Mouse (Mus musculus) liver, adult 2 months (tissue): ENCODE data around the gene Nr3c2. TPM values are rescaled to one million over a fixed set of nuclear protein-coding genes. Genes with fewer than 3 reads are reported as not detected.

Experiments used
- DNase-seq: peaks from one replicate; pipeline ENCODE4 v3.0.0-alpha.2; 2011; ENCODE audit warnings: low read depth, low spot score; ENCODE audit errors: extremely low read depth
- H3K27ac ChIP-seq: fragments of 200-500 bp; replicated peaks from 2 replicates; pipeline ENCODE4 v1.5.1; 2012; ENCODE audit warnings: low read depth, mild to moderate bottlenecking, control low read depth, inconsistent platforms, low read length; ENCODE audit not compliant: insufficient read depth
- H3K27me3 ChIP-seq: fragments of 200-500 bp; 2 replicates; pipeline ENCODE4 v1.6.1; 2012; ENCODE audit warnings: mild to moderate bottlenecking, moderate library complexity, low read length, inconsistent platforms; ENCODE audit not compliant: control insufficient read depth, insufficient read depth
- H3K36me3 ChIP-seq: fragments of 200-500 bp; 2 replicates; pipeline ENCODE4 v1.6.1; 2012; ENCODE audit warnings: low read length, inconsistent platforms; ENCODE audit not compliant: control insufficient read depth, insufficient read depth
- H3K4me1 ChIP-seq: fragments of 200-500 bp; 2 replicates; pipeline ENCODE4 v1.6.1; 2011; ENCODE audit warnings: low read length; ENCODE audit not compliant: control insufficient read depth, insufficient read depth
- H3K4me3 ChIP-seq: fragments of 200-500 bp; 2 replicates; pipeline ENCODE4 v1.5.1; 2011; ENCODE audit warnings: low read depth, mild to moderate bottlenecking, control low read depth, low read length, moderate library complexity; ENCODE audit not compliant: insufficient read depth
- H3K79me2 ChIP-seq: fragments of 200-500 bp; 2 replicates; pipeline ENCODE4 v1.6.1; 2012; ENCODE audit warnings: inconsistent platforms, mild to moderate bottlenecking, low read length, moderate library complexity; ENCODE audit not compliant: control insufficient read depth, insufficient read depth
- H3K9ac ChIP-seq: fragments of 200-500 bp; 2 replicates; pipeline ENCODE4 v1.6.1; 2012; ENCODE audit warnings: low read depth, mild to moderate bottlenecking, control low read depth, inconsistent platforms, low read length
- CTCF ChIP-seq: fragments of 200-500 bp; IDR thresholded peaks from 2 replicates; pipeline ENCODE4 v1.5.1; 2011; ENCODE audit warnings: low read depth, low read length, control low read depth
- POLR2A ChIP-seq: fragments of 200-500 bp; IDR thresholded peaks from 2 replicates; pipeline ENCODE4 v1.6.1; 2011; ENCODE audit warnings: low read length, control low read depth; ENCODE audit not compliant: insufficient read depth; ENCODE audit errors: extremely low read depth
- WGBS: fragments of 180-500 bp; shearing (Covaris S2); methylation state at CpG from one replicate; pipeline ENCODE4 v1.1.7; 2018; 5-methylcytosine and 5-hydroxymethylcytosine counted together
- polyA plus RNA-seq: library from polyadenylated mRNA; depleted of rRNA; stranded (reverse); fragments of >200 nt; gene quantifications from 2 replicates; pipeline ENCODE4 v1.2.3, GENCODE M21; 2012
- total RNA-seq: library from RNA; depleted of rRNA; stranded (reverse); fragments of >200 nt; gene quantifications from 2 replicates; pipeline ENCODE4 v1.2.3, GENCODE M21; 2014

Gene Nr3c2
- total and polyA plus RNA-seq, 2 experiments: 4.7 to 14.8 TPM

DNA sequence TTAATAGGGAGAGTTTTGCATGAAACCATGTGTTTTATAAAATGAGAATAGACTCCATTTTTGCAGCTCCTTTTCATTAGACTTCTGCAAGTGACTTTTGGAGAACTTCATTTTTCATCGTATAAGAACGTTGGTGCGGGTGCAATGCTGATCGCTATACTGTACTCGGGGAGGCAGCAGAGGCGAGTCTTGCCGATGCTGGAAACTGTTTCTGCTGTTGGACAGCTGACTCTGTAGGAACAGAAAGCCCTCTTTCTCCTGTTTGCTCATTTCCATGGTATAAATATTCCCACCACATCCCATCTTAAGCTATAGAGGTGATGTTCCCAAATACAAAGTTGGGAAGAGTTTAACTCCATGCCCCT lies 135.2 kb downstream of the Nr3c2 start:
- H3K27ac ChIP-seq: no peak overlapping the region
- H3K4me3 ChIP-seq: no peak overlapping the region
- peaks cover 2% of the 10 kb centered on the region; the same call in 1 of the 2 replicates for H3K4me1 ChIP-seq
- WGBS: 92% methylated on average over 7 of the region's 7 CpGs
- H3K27me3 ChIP-seq: no peaks in the 10 kb centered on the region
- H3K9ac ChIP-seq: no peak overlapping the region
- H3K79me2 ChIP-seq: peaks cover 2% of the 10 kb centered on the region; the same call in 1 of the 2 replicates
- TF ChIP-seq CTCF (no peak), POLR2A (no peak)
- DNase-seq: no peak
- no peaks in the 10 kb centered on the region for H3K36me3 ChIP-seq

DNA sequence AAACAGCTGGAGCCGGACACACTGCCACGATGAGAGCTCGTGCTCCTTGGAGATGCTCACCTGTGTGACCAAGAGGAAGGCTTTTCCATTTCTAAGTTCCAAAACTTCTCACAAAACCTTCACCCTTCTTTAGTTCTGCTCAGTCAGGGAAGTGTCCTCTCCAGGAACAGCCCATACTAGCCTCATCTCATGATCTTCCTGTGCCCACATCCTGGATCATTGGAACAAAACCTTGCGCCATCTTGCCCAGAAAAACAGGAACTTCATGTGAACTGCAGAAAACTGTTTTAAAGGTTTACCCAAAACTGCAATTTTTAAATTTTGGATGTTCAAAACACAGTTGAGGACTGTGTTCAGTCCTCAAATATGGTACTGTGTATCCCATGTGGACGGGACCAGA lies 142.0 kb downstream of the Nr3c2 start:
- Histone ChIP-seq H3K79me2 (peaks cover 6% of the 10 kb centered on the region; the same call in 1 of the 2 replicates), H3K4me3 (no peak overlapping the region), H3K36me3 (no peaks in the 10 kb centered on the region), H3K27ac (no peak overlapping the region), H3K9ac (no peak overlapping the region), H3K27me3 (no peaks in the 10 kb centered on the region), H3K4me1 (peaks cover 9% of the 10 kb centered on the region)
- 93% methylated on average over 5 of the region's 5 CpGs for WGBS
- TF ChIP-seq CTCF (no peak), POLR2A (no peak)
- DNase-seq: no peak

GRCm38 (mm10) chr8:77044849-77045248 lies 145.6 kb downstream of the Nr3c2 start:
- TF ChIP-seq CTCF: no peak
- no peak for TF ChIP-seq POLR2A
- Histone ChIP-seq H3K4me1 (peaks cover 21% of the 10 kb centered on the region), H3K27me3 (no peaks in the 10 kb centered on the region), H3K79me2 (peaks cover 3% of the 10 kb centered on the region; the same call in 1 of the 2 replicates), H3K4me3 (no peak overlapping the region), H3K9ac (no peak overlapping the region), H3K27ac (peak overlapping the region; percentile 92), H3K36me3 (no peaks in the 10 kb centered on the region)
- DNase-seq: peak; percentile 99
- 20% methylated on average over 12 of the region's 12 CpGs for WGBS

GRCm38 (mm10) chr8:77045711-77046110 lies 146.5 kb downstream of the Nr3c2 start:
- Histone ChIP-seq H3K4me3 (no peak overlapping the region), H3K27me3 (no peaks in the 10 kb centered on the region), H3K9ac (no peak overlapping the region), H3K36me3 (no peaks in the 10 kb centered on the region), H3K4me1 (peaks cover 21% of the 10 kb centered on the region), H3K79me2 (peaks cover 6% of the 10 kb centered on the region; the same call in 1 of the 2 replicates), H3K27ac (peak overlapping the region; percentile 60)
- TF ChIP-seq CTCF (no peak), POLR2A (no peak)
- 53% methylated on average over 1 of the region's 1 CpGs for WGBS
- DNase-seq: peak; percentile 51

DNA sequence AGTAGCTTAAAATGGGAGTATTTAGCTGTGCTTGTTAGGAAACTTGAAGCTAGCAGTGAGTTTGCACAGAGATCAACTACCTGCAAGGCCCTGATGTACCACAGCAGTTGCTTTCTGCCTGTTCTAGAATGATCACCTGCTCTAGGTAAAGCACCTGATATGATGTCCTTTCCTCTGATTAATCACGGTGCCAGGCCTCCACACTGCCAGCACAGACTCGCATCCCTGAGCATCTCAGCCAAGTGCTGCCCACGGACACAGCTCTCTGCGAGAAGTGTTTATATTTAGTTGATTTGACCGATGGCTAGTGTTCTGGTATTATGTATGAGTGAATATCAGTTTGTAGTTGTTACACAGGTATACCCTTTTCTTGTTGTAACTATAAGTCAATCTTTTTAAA lies 147.0 kb downstream of the Nr3c2 start:
- TF ChIP-seq CTCF (no peak), POLR2A (no peak)
- DNase-seq: peak; percentile 76
- H3K4me1 ChIP-seq: peaks cover 21% of the 10 kb centered on the region
- no peaks in the 10 kb centered on the region for H3K27me3 ChIP-seq
- WGBS: 32% methylated on average over 5 of the region's 5 CpGs
- H3K4me3 ChIP-seq: no peak overlapping the region
- H3K36me3 ChIP-seq: no peaks in the 10 kb centered on the region
- H3K27ac ChIP-seq: peak overlapping the region; percentile 50
- peaks cover 6% of the 10 kb centered on the region; the same call in 1 of the 2 replicates for H3K79me2 ChIP-seq
- no peak overlapping the region for H3K9ac ChIP-seq

DNA sequence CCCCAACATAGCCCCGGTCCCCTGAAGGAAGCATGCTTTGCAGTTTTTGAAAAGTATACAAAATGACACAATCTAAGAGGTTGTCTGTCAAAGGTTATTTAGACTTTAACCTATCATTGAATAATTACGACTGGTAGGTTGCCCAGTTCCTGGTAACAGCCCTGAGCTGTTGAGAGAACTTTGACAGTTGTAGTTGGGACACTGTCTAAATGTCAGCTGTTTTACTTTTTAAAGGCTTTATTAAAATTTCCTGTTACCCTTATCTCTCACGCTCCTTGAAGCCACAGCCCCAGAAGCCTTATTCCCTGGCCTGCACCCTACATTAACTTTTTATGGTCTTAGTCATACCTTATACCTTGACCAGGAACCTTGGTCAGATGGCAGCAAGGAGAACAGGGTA lies 147.5 kb downstream of the Nr3c2 start:
- no peaks in the 10 kb centered on the region for H3K27me3 ChIP-seq
- H3K27ac ChIP-seq: peak overlapping the region; percentile 90
- H3K9ac ChIP-seq: peak overlapping the region; percentile 12; the same call in 1 of the 2 replicates
- WGBS: 6% methylated on average over 3 of the region's 3 CpGs
- DNase-seq: peak; percentile 94
- TF ChIP-seq CTCF (no peak), POLR2A (no peak)
- peaks cover 21% of the 10 kb centered on the region for H3K4me1 ChIP-seq
- H3K36me3 ChIP-seq: no peaks in the 10 kb centered on the region
- peaks cover 6% of the 10 kb centered on the region; the same call in 1 of the 2 replicates for H3K79me2 ChIP-seq
- H3K4me3 ChIP-seq: no peak overlapping the region
